Mouse (Mus musculus): ENCODE measurements around the gene Ube2o.

- TF ChIP-seq CTCF (conservative IDR thresholded peaks at IDR 0.05; ENCODE audit: low read length) (no peak), POU5F1 (IDR thresholded peaks at IDR 0.05; ENCODE audit: borderline replicate concordance, low read length) (no peak; the same call in 1 of the 2 replicates), NANOG (IDR thresholded peaks at IDR 0.05; ENCODE audit: borderline replicate concordance, low read length) (no peak)
Measured at GRCm38 (mm10) chr11:116528636-116529320, 52.5 kb downstream of the Ube2o start.

Data from E14TG2a.4 (cell line).